Mouse (Mus musculus) testis, adult 2 months (tissue): Measurements from ENCODE around the gene Rad21l. TPM values are rescaled to one million over a fixed set of nuclear protein-coding genes. Genes with fewer than 3 reads are reported as not detected.

Experiments
- H3K27ac ChIP-seq: fragments of 200-500 bp; 2 replicates; pipeline ENCODE4 v1.5.1; 2012; ENCODE audit warnings: low read depth, low read length; ENCODE audit not compliant: control insufficient read depth, insufficient read depth
- H3K27me3 ChIP-seq: fragments of 200-500 bp; 2 replicates; pipeline ENCODE4 v1.6.1; 2012; ENCODE audit warnings: mild to moderate bottlenecking, low read length, moderate library complexity; ENCODE audit not compliant: control insufficient read depth, insufficient read depth
- H3K36me3 ChIP-seq: fragments of 200-500 bp; 2 replicates; pipeline ENCODE4 v1.6.1; 2012; ENCODE audit warnings: mild to moderate bottlenecking, low read length; ENCODE audit not compliant: control insufficient read depth, insufficient read depth
- H3K4me1 ChIP-seq: fragments of 200-500 bp; 2 replicates; pipeline ENCODE4 v1.6.1; 2012; ENCODE audit warnings: low read length; ENCODE audit not compliant: control insufficient read depth, insufficient read depth
- H3K4me3 ChIP-seq: fragments of 200-500 bp; 2 replicates; pipeline ENCODE4 v1.5.1; 2012; ENCODE audit warnings: low read depth, mild to moderate bottlenecking, low read length, moderate library complexity, mixed read lengths; ENCODE audit not compliant: control insufficient read depth
- CTCF ChIP-seq: fragments of 200-500 bp; IDR thresholded peaks from 2 replicates; pipeline ENCODE4 v1.5.1; 2012; ENCODE audit warnings: low read depth, mild to moderate bottlenecking, inconsistent platforms, low read length, moderate library complexity; ENCODE audit not compliant: control insufficient read depth, insufficient read depth, insufficient replicate concordance
- POLR2A ChIP-seq: fragments of 200-500 bp; IDR thresholded peaks from 2 replicates; pipeline ENCODE4 v1.6.1; 2012; ENCODE audit warnings: low read depth, mild to moderate bottlenecking, inconsistent platforms, low read length, moderate library complexity; ENCODE audit not compliant: control insufficient read depth
- polyA plus RNA-seq: library from polyadenylated mRNA; depleted of rRNA; stranded (reverse); fragments of >200 nt; gene quantifications from 2 replicates; pipeline ENCODE4 v1.2.3, GENCODE M21; 2012; rRNA removed

Gene Rad21l
- polyA plus RNA-seq, 1 experiment = 0.62 TPM

DNA sequence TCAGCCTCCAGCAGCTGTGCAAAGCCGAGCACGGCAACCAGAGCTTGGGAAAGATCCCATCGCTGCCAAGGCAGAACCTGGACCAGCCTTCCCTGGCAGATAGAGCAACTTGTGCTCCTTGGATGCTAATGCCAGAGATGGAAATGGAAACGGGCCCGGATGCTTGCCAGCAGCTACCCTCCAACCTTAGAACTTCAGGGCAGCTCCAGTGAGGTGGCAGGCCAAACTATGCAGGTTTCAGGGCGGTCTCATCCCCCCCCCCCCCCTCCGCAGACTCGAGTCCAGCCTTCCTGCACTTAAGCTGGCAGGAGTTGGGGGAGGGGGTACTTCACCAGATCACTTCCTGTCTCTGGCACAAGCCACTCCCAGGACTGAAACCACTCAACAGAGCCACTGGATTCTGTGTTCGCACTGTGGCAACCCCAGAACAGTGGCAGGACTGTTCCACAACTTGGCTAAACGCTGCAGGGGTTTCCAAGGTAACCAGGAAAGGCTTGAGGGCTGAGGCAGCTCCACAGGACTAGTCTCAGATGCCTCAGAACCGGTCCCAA lies 62.8 kb downstream of the Rad21l start:
- Histone ChIP-seq H3K27me3 (no peaks in the 10 kb centered on the region), H3K36me3 (no peaks in the 10 kb centered on the region), H3K27ac (no peak overlapping the region), H3K4me3 (no peak overlapping the region), H3K4me1 (no peaks in the 10 kb centered on the region; the same call in 1 of the 2 replicates)
- TF ChIP-seq POLR2A (no peak), CTCF (no peak)

DNA sequence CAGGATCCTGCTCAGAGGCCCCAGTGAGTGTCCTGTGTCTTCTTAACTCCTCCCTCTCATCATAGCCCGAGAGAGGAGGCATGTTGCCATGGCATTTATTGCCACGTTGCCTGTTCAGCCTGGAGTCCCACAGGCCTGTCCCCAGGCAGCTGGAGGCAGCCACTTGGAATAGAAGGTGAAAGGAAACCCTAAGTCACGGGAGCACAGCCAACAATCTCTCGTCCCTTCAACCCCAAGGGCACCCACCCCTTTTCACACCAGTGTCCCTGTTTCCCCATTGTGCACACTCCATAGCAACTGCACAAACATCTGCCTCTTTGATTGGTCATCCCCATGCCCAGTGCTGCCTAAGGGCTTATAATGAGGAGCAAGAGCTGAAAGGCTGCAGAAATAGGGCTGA lies 64.7 kb downstream of the Rad21l start:
- H3K36me3 ChIP-seq = no peaks in the 10 kb centered on the region
- no peak overlapping the region for H3K27ac ChIP-seq
- TF ChIP-seq CTCF = no peak
- H3K4me1 ChIP-seq = no peaks in the 10 kb centered on the region; the same call in 1 of the 2 replicates
- no peak overlapping the region for H3K4me3 ChIP-seq
- no peaks in the 10 kb centered on the region for H3K27me3 ChIP-seq

DNA sequence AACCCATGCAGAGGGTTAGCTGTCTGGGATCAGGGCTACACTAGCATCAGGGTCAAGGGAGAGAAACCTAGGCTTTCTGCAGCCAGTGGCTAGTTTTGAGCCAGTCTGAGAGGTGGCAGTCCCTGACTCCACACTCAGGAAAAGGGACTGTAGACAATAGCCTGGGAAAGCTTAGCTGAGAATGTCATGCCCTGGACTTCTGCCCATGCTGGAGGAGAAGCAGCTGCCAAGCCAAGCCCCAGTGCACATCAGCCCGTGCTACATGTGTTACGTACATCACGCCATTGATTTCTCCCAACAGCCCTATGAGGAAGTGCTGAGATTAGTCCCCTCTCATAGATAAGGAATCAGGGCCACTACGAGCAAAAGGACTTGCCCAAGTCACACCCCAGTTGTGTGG lies 66.2 kb downstream of the Rad21l start:
- Histone ChIP-seq H3K36me3 (no peaks in the 10 kb centered on the region), H3K27ac (no peak overlapping the region), H3K4me1 (no peaks in the 10 kb centered on the region; the same call in 1 of the 2 replicates), H3K27me3 (no peaks in the 10 kb centered on the region), H3K4me3 (no peak overlapping the region)
- TF ChIP-seq CTCF = no peak
- no peak for TF ChIP-seq POLR2A

DNA sequence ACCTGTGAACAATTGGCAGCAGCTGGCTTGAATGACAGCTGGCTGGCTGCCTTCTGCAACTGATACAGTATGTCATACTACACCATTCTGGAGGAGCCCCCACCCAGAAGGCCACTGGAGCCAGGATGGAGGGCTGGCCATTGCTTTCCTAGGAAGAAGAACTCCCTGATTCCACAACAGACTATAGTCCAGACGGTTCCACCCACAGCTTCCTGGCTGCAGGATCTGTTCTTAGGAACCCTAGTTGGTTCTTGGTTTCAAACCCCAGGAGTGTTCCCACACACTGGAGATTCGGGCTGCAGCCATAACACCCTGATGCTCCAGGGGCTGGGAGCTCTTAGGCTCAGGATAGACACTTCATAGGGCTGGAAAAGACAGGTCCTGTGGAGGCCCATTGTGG lies 70.3 kb downstream of the Rad21l start:
- H3K27me3 ChIP-seq = no peaks in the 10 kb centered on the region
- no peaks in the 10 kb centered on the region for H3K36me3 ChIP-seq
- TF ChIP-seq CTCF = no peak
- no peak for TF ChIP-seq POLR2A
- H3K27ac ChIP-seq = no peak overlapping the region
- H3K4me1 ChIP-seq = no peaks in the 10 kb centered on the region; the same call in 1 of the 2 replicates
- H3K4me3 ChIP-seq = no peak overlapping the region

Other genes with a start within 250 kb of the Rad21l start
- gene 4921509C19Rik, start 192.4 kb downstream of the Rad21l start, polyA plus RNA-seq = 27.5 and 32.8 TPM in 2 replicates
- 27.3 and 27.7 TPM in 2 replicates for gene Nsfl1c, start 174.4 kb downstream of the Rad21l start, polyA plus RNA-seq
- 175 and 184 TPM in 2 replicates for gene Fkbp1a, start 126.0 kb downstream of the Rad21l start, polyA plus RNA-seq
- 1.7 and 2.0 TPM in 2 replicates for gene Sdcbp2, start 95.9 kb downstream of the Rad21l start, polyA plus RNA-seq
- gene Snph, start 35.9 kb downstream of the Rad21l start, polyA plus RNA-seq = 0.05 and 0.20 TPM in 2 replicates
- 0.84 and 1.2 TPM in 2 replicates for gene Tmem74b, start 33.5 kb upstream of the Rad21l start, polyA plus RNA-seq
- gene Psmf1, start 75.7 kb upstream of the Rad21l start, polyA plus RNA-seq = 1,270 and 1,285 TPM in 2 replicates
- 0.60 and 0.78 TPM in 2 replicates for gene Rspo4, start 174.4 kb upstream of the Rad21l start, polyA plus RNA-seq
- gene Angpt4, start 242.7 kb upstream of the Rad21l start, polyA plus RNA-seq = 2.2 and 2.5 TPM in 2 replicates